Mouse (Mus musculus) neural tube, embryonic 14.5 days (tissue): ENCODE results near the gene Tfap4. TPM values are rescaled to one million over a fixed set of nuclear protein-coding genes. Genes with fewer than 3 reads are reported as not detected.

Experiments used
- ATAC-seq: fragments of 200-750 bp; cut with Nextera tagmentation; 2 replicates; pipeline ENCODE4 v1.8.0; 2017; ENCODE audit warnings: low read depth, mild to moderate bottlenecking, moderate TSS enrichment, moderate library complexity
- H3K27ac ChIP-seq: fragments of 300-500 bp; sonication (generic); 2 replicates; pipeline ENCODE4 v1.5.1; 2014; ENCODE audit warnings: low read depth, mild to moderate bottlenecking, control low read depth, low read length, moderate library complexity, mixed read lengths
- H3K27me3 ChIP-seq: fragments of 300-500 bp; sonication (generic); 2 replicates; pipeline ENCODE4 v1.6.1; 2014; ENCODE audit warnings: low read length; ENCODE audit not compliant: control insufficient read depth, insufficient read depth
- H3K36me3 ChIP-seq: fragments of 300-500 bp; sonication (generic); 2 replicates; pipeline ENCODE4 v1.6.1; 2014; ENCODE audit warnings: low read length, mixed read lengths; ENCODE audit not compliant: control insufficient read depth, insufficient read depth
- H3K4me1 ChIP-seq: fragments of 300-500 bp; sonication (generic); 2 replicates; pipeline ENCODE4 v1.6.1; 2014; ENCODE audit warnings: low read length; ENCODE audit not compliant: control insufficient read depth, insufficient read depth
- H3K4me2 ChIP-seq: fragments of 300-500 bp; sonication (generic); 2 replicates; pipeline ENCODE4 v1.6.1; 2014; ENCODE audit warnings: mild to moderate bottlenecking, low read depth, low read length, control low read depth
- H3K4me3 ChIP-seq: fragments of 300-500 bp; sonication (generic); 2 replicates; pipeline ENCODE4 v1.5.1; 2014; ENCODE audit warnings: low read depth, low read length, control low read depth, mixed read lengths
- H3K9ac ChIP-seq: fragments of 300-500 bp; sonication (generic); replicated peaks from 2 replicates; pipeline ENCODE4 v1.6.1; 2014; ENCODE audit warnings: low read depth, mild to moderate bottlenecking, control low read depth, low read length, mixed read lengths
- H3K9me3 ChIP-seq: fragments of 300-500 bp; sonication (generic); 2 replicates; pipeline ENCODE4 v1.6.1; 2016; ENCODE audit warnings: low read length; ENCODE audit not compliant: control insufficient read depth
- WGBS: fragments of 180-500 bp; shearing (Covaris S2); extraction: QIAGEN DNeasy Blood & Tissue Kit; methylation state at CpG from one replicate; pipeline ENCODE4 v1.1.7; 2014; 5-methylcytosine and 5-hydroxymethylcytosine counted together
- polyA plus RNA-seq: library from polyadenylated mRNA; unstranded; fragments of >200 nt; fragmentation: Nextera tagmentation; extraction: Ambion mirVana; gene quantifications from 2 replicates; pipeline ENCODE4 v1.2.1, GENCODE M21; 2014

Tfap4 gene
- polyA plus RNA-seq, 1 experiment from 2014 or later: 7.2 TPM

GRCm38 (mm10) chr16:4602189-4602588 is 42.5 kb upstream of the Tfap4 start:
- Histone ChIP-seq H3K9me3 (no peaks in the 10 kb centered on the region), H3K9ac (peak overlapping the region; percentile 11; the same call in 1 of the 2 replicates), H3K36me3 (no peaks in the 10 kb centered on the region), H3K4me1 (peaks cover 62% of the 10 kb centered on the region), H3K27me3 (no peaks in the 10 kb centered on the region), H3K4me3 (no peak overlapping the region), H3K27ac (no peak overlapping the region), H3K4me2 (no peak overlapping the region)
- ATAC-seq: no peak
- WGBS: 8% methylated on average over 3 of the region's 3 CpGs

- WGBS: 80% methylated on average over 9 of the region's 9 CpGs
- H3K27ac ChIP-seq: no peak overlapping the region
- no peaks in the 10 kb centered on the region for H3K9me3 ChIP-seq
- no peak overlapping the region for H3K4me2 ChIP-seq
- no peaks in the 10 kb centered on the region for H3K27me3 ChIP-seq
- H3K36me3 ChIP-seq: no peaks in the 10 kb centered on the region
- H3K4me1 ChIP-seq: peaks cover 72% of the 10 kb centered on the region
- ATAC-seq: no peak
- H3K4me3 ChIP-seq: no peak overlapping the region
- H3K9ac ChIP-seq: no peak overlapping the region
These were observed 41.2 kb upstream of the Tfap4 start for GRCm38 (mm10) chr16:4600701-4601310.

GRCm38 (mm10) chr16:4599616-4600015 is 40.0 kb upstream of the Tfap4 start:
- no peaks in the 10 kb centered on the region for H3K36me3 ChIP-seq
- ATAC-seq: no peak
- no peak overlapping the region for H3K27ac ChIP-seq
- H3K4me3 ChIP-seq: no peak overlapping the region
- H3K27me3 ChIP-seq: no peaks in the 10 kb centered on the region
- H3K9me3 ChIP-seq: no peaks in the 10 kb centered on the region
- H3K9ac ChIP-seq: no peak overlapping the region
- no peak overlapping the region for H3K4me2 ChIP-seq
- peaks cover 67% of the 10 kb centered on the region for H3K4me1 ChIP-seq
- 86% methylated on average over 3 of the region's 3 CpGs for WGBS

- Histone ChIP-seq H3K9me3 (no peaks in the 10 kb centered on the region), H3K36me3 (no peaks in the 10 kb centered on the region), H3K4me1 (peaks cover 67% of the 10 kb centered on the region), H3K27ac (no peak overlapping the region; the same call in 1 of the 2 replicates), H3K9ac (no peak overlapping the region), H3K4me2 (no peak overlapping the region), H3K27me3 (no peaks in the 10 kb centered on the region), H3K4me3 (no peak overlapping the region)
- WGBS: 7% methylated on average over 6 of the region's 6 CpGs
- ATAC-seq: no peak
These were observed 39.4 kb upstream of the Tfap4 start for GRCm38 (mm10) chr16:4598891-4599543.

GRCm38 (mm10) chr16:4598041-4598440 is 38.4 kb upstream of the Tfap4 start:
- Histone ChIP-seq H3K4me1 (peaks cover 62% of the 10 kb centered on the region), H3K9me3 (no peaks in the 10 kb centered on the region), H3K27ac (no peak overlapping the region; the same call in 1 of the 2 replicates), H3K36me3 (no peaks in the 10 kb centered on the region), H3K27me3 (no peaks in the 10 kb centered on the region), H3K9ac (0 out of 2 replicates have a peak overlapping the region, but pooled peaks have one; percentile 25), H3K4me3 (no peak overlapping the region), H3K4me2 (0 out of 2 replicates have a peak overlapping the region, but pooled peaks have one; percentile 1)
- WGBS: 64% methylated on average over 5 of the region's 5 CpGs
- no peak for ATAC-seq

GRCm38 (mm10) chr16:4597296-4597695 is 37.6 kb upstream of the Tfap4 start:
- 45% methylated on average over 7 of the region's 7 CpGs for WGBS

GRCm38 (mm10) chr16:4596836-4597235 is 37.2 kb upstream of the Tfap4 start:
- Histone ChIP-seq H3K9me3 (no peaks in the 10 kb centered on the region), H3K27me3 (no peaks in the 10 kb centered on the region), H3K27ac (no peak overlapping the region), H3K36me3 (no peaks in the 10 kb centered on the region), H3K4me2 (peak overlapping the region; percentile 92), H3K9ac (no peak overlapping the region), H3K4me1 (peaks cover 55% of the 10 kb centered on the region), H3K4me3 (peak overlapping the region; percentile 78)
- ATAC-seq: no peak
- WGBS: 21% methylated on average over 2 of the region's 2 CpGs

More at GRCm38 (mm10) chr16:4597296-4597695, 37.6 kb upstream of the Tfap4 start:
- ATAC-seq: no peak
- no peaks in the 10 kb centered on the region for H3K27me3 ChIP-seq
- H3K4me2 ChIP-seq: peak overlapping the region; percentile 92
- no peaks in the 10 kb centered on the region for H3K36me3 ChIP-seq
- H3K9me3 ChIP-seq: no peaks in the 10 kb centered on the region
- H3K4me1 ChIP-seq: peaks cover 57% of the 10 kb centered on the region
- H3K9ac ChIP-seq: 0 out of 2 replicates have a peak overlapping the region, but pooled peaks have one; percentile 25
- no peak overlapping the region for H3K27ac ChIP-seq
- peak overlapping the region; percentile 78; the same call in 1 of the 2 replicates for H3K4me3 ChIP-seq

GRCm38 (mm10) chr16:4596141-4596728 is 36.6 kb upstream of the Tfap4 start:
- Histone ChIP-seq H3K9me3 (no peaks in the 10 kb centered on the region), H3K4me1 (peaks cover 52% of the 10 kb centered on the region), H3K4me2 (peak overlapping the region; percentile 92), H3K36me3 (no peaks in the 10 kb centered on the region), H3K27me3 (no peaks in the 10 kb centered on the region), H3K4me3 (peak overlapping the region; percentile 78), H3K9ac (peak overlapping the region; percentile 96), H3K27ac (peak overlapping the region; percentile 94)
- WGBS: 6% methylated on average over 3 of the region's 3 CpGs
- 0 out of 2 replicates have a peak, but pooled peaks have one; percentile 11 for ATAC-seq

GRCm38 (mm10) chr16:4595527-4595963 is 35.9 kb upstream of the Tfap4 start:
- Histone ChIP-seq H3K4me1 (peaks cover 50% of the 10 kb centered on the region), H3K4me3 (peak overlapping the region; percentile 78), H3K4me2 (peak overlapping the region; percentile 92), H3K27ac (peak overlapping the region; percentile 94), H3K36me3 (no peaks in the 10 kb centered on the region), H3K9ac (peak overlapping the region; percentile 96), H3K9me3 (no peaks in the 10 kb centered on the region), H3K27me3 (no peaks in the 10 kb centered on the region)
- 3% methylated on average over 5 of the region's 5 CpGs for WGBS
- ATAC-seq: peak; percentile 19; the same call in 1 of the 2 replicates
